Mouse (Mus musculus) cortical plate, adult 2 months (tissue): Measurements from ENCODE around the gene Tmem207.

ENCODE experiments used
- CTCF ChIP-seq: fragments of 200-500 bp; IDR thresholded peaks from 2 replicates; pipeline ENCODE4 v1.5.1; 2011; ENCODE audit warnings: mild to moderate bottlenecking, control low read depth, low read length; ENCODE audit not compliant: insufficient read depth; ENCODE audit errors: extremely low read depth
- POLR2A ChIP-seq: fragments of 200-500 bp; IDR thresholded peaks from 2 replicates; pipeline ENCODE4 v1.6.1; 2011; ENCODE audit warnings: mild to moderate bottlenecking, low read length, control low read depth; ENCODE audit not compliant: insufficient read depth; ENCODE audit errors: extremely low read depth

DNA sequence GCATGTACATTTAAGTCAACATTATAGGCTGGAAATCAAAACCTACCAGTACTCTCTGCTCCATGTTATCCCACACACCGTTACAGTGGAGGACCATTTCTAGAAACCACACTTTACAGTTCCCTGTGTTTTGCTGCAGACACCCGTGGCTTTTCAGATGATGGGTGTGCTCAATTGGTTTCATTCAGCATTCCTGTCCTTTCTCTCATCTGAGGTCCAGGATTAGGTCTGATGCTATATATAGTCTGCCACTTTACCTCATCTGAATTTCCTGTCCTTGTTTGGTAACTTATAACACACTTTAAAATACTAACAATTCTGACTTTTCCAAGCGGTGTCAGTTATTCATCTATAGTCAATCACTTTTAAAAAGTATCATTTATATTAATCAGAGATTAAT lies 25.8 kb downstream of the Tmem207 start:
- TF ChIP-seq CTCF (no peak), POLR2A (no peak)
